Mouse (Mus musculus): ENCODE measurements at regions not wholly inside any gene's neighbourhood (a gene's known extent, or its start where the extent isn't known, plus 50 kb on each side); places are given as distances from the start of the nearest gene placed in this dataset.
"Not testable (repeated sequence)": the region's sequence is repeated elsewhere in the genome, so short reads cannot be mapped to it uniquely, and the experiment has no call there.

GRCm38 (mm10) chrY:74732116-74732515, 108.4 kb downstream of the Gm21913 start:
- no CpG with 5 or more reads among the region's 9 CpGs for WGBS
- not testable (repeated sequence) for H3K4me3 ChIP-seq (replicated peaks; ENCODE audit: insufficient read depth, low read depth, low read length); H3K27ac ChIP-seq (ENCODE audit: insufficient read depth, low read length); H3K4me1 ChIP-seq (ENCODE audit: control insufficient read depth, insufficient read depth, low read length); H3K27me3 ChIP-seq (ENCODE audit: control insufficient read depth, insufficient read depth, low read length)
- DNase-seq: peak in 1 of 2 experiments; percentile 40

Data from cerebellum, adult 2 months (tissue).